Mouse (Mus musculus) bone marrow, adult 2 months (tissue): Measurements from ENCODE around the gene Tnik. TPM values are rescaled to one million over a fixed set of nuclear protein-coding genes. Genes with fewer than 3 reads are reported as not detected.

Experiments used
- H3K27ac ChIP-seq: fragments of 200-500 bp; 2 replicates; pipeline ENCODE4 v1.5.1; 2012; ENCODE audit warnings: low read depth, mild to moderate bottlenecking, control low read depth, inconsistent platforms, low read length; ENCODE audit not compliant: control insufficient read depth, poor library complexity, insufficient read depth
- H3K4me1 ChIP-seq: fragments of 200-500 bp; 2 replicates; pipeline ENCODE4 v1.6.1; 2011; ENCODE audit warnings: low read length; ENCODE audit not compliant: control insufficient read depth, insufficient read depth
- H3K4me3 ChIP-seq: fragments of 200-500 bp; replicated peaks from 2 replicates; pipeline ENCODE3; 2011; ENCODE audit warnings: mild to moderate bottlenecking, low read depth, low read length, control low read depth; ENCODE audit not compliant: control insufficient read depth
- CTCF ChIP-seq: fragments of 200-500 bp; IDR thresholded peaks from 2 replicates; pipeline ENCODE4 v1.5.1; 2011; ENCODE audit warnings: low read length, control low read depth; ENCODE audit not compliant: control insufficient read depth, insufficient read depth
- POLR2A ChIP-seq: fragments of 200-500 bp; IDR thresholded peaks from 2 replicates; pipeline ENCODE4 v1.6.1; 2011; ENCODE audit warnings: low read depth, mild to moderate bottlenecking, control low read depth, low read length, borderline replicate concordance; ENCODE audit not compliant: control insufficient read depth
- WGBS: fragments of 180-500 bp; shearing (Covaris S2); methylation state at CpG from one replicate; pipeline ENCODE4 v1.1.7; 2018; 5-methylcytosine and 5-hydroxymethylcytosine counted together
- polyA plus RNA-seq: library from polyadenylated mRNA; stranded (reverse); fragments of >200 nt; gene quantifications from 2 replicates; pipeline ENCODE4 v1.2.4, GENCODE M21; 2011; ENCODE audit warnings: low replicate concordance; ENCODE audit not compliant: missing spikeins, insufficient read depth, insufficient read length

Gene Tnik
- polyA plus RNA-seq, 1 experiment: 25.8 TPM

GRCm38 (mm10) chr3:28473439-28473838 lies 210.4 kb downstream of the Tnik start:
- TF ChIP-seq POLR2A: no peak
- no peak for TF ChIP-seq CTCF
- Histone ChIP-seq H3K4me1 (no peaks in the 10 kb centered on the region), H3K27ac (no peak overlapping the region), H3K4me3 (no peak overlapping the region)
- WGBS: 47% methylated on average over 1 of the region's 1 CpGs

DNA sequence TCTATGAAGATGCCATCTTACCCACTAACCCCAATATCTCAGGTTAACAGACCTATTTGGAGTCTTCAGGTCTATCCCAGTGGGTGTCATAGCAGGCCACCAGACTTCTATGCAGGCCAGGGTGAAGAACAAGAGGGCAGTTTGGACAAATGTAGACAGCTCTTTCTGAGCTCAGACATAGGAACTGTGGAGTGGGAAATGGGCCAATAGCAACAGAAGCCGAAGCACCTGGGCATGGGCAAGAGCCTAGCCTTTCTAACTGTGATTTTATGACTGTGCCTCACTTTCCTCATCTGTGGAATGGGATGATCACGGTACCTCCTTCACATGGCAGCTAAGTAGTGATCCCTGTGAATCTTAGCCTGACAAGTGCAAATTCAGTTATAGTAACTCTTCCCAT lies 214.4 kb downstream of the Tnik start:
- no peak overlapping the region for H3K4me3 ChIP-seq
- H3K4me1 ChIP-seq: no peaks in the 10 kb centered on the region
- TF ChIP-seq POLR2A (no peak), CTCF (no peak)
- WGBS: 91% methylated on average over 2 of the region's 2 CpGs
- H3K27ac ChIP-seq: no peak overlapping the region

DNA sequence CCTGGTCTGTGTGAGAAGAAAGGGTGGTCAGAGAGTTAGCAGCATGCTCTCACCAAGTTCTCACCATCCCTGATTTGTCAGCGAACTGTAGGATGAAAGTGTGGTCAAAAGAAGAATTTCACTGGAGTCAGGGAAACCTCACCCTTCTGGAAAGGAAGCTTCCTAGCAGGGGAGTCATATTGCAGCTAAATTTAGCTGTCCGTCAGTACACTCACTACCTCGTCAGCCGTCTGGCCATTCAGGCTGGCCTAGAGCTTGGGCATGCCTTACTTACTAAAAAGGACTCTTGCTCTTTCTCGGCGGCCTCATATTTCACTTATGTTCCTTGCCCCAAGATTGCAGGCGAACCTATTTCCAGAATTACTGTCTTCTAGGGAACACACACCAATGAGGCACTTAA lies 222.7 kb downstream of the Tnik start:
- Histone ChIP-seq H3K27ac (no peak overlapping the region), H3K4me1 (no peaks in the 10 kb centered on the region), H3K4me3 (no peak overlapping the region)
- TF ChIP-seq CTCF (no peak), POLR2A (no peak)
- 80% methylated on average over 7 of the region's 7 CpGs for WGBS

DNA sequence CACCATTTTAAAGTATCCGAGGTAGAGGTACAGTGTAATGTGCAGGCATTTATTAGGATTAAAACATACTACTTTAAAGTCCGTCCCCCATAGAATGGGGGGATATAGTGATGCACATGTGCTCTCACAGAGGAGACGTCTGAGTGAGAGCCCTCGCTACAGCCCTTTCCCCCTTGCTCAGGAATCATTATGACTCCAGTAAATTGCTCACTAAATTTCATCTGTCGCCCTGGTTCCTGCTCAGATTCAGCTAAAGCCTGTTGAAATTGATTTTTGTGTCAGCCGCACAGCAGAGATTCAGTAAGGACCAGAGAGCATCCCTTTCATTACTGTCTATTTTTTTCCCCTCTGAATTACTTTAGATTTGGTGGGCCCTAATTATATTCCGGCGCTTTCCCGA lies 224.4 kb downstream of the Tnik start:
- no peak overlapping the region for H3K4me3 ChIP-seq
- no peaks in the 10 kb centered on the region for H3K4me1 ChIP-seq
- no peak for TF ChIP-seq CTCF
- no peak for TF ChIP-seq POLR2A
- no peak overlapping the region for H3K27ac ChIP-seq
- WGBS: 82% methylated on average over 9 of the region's 9 CpGs

GRCm38 (mm10) chr3:28491085-28492041 lies 228.3 kb downstream of the Tnik start:
- Histone ChIP-seq H3K27ac (no peak overlapping the region), H3K4me3 (no peak overlapping the region), H3K4me1 (no peaks in the 10 kb centered on the region)
- 75% methylated on average over 11 of the region's 11 CpGs for WGBS
- TF ChIP-seq CTCF (no peak), POLR2A (no peak)

GRCm38 (mm10) chr3:28496806-28497502 lies 233.9 kb downstream of the Tnik start:
- Histone ChIP-seq H3K27ac (no peak overlapping the region), H3K4me1 (no peaks in the 10 kb centered on the region), H3K4me3 (no peak overlapping the region)
- TF ChIP-seq CTCF (no peak), POLR2A (no peak)
- 81% methylated on average over 3 of the region's 3 CpGs for WGBS

DNA sequence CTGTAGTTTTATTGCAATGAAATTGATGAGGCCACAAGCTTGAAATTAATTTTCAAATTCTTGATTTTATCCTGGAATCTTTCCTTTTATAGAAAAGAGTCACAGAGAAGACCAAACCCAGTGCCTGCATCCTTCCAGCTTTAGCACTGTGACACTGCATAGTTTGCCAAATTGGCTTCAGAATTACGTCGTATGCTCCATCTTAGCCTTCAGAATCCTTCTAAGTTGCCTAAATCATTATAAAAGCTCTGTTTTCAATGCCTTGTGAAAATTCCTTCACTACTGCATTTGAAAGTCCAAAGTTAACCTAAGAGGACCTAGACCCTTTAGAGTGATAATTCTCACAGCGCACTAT lies 234.5 kb downstream of the Tnik start:
- no peak overlapping the region for H3K4me3 ChIP-seq
- WGBS: 77% methylated on average over 3 of the region's 3 CpGs
- no peak for TF ChIP-seq POLR2A
- no peak for TF ChIP-seq CTCF
- no peaks in the 10 kb centered on the region for H3K4me1 ChIP-seq
- no peak overlapping the region for H3K27ac ChIP-seq

DNA sequence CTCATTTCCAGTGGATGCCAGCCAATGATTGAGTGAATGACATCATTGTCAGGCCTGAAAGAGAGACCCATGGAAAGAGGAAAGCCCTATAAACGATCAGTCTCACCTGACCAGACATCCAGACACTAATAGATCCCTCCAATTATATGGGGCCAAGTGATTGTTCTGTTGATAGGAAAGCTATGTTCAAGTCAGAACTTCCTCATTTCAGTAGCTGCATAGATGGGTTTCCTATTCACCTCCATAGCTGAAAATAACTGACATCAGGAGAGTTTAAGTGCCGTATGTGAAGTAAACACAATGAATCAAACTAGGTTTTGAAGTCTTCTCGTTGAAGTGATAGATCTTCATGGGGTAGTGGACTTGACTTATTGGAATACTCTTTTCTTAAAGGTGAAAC lies 239.7 kb downstream of the Tnik start:
- Histone ChIP-seq H3K4me1 (no peaks in the 10 kb centered on the region), H3K4me3 (no peak overlapping the region), H3K27ac (no peak overlapping the region)
- 32% methylated on average over 3 of the region's 3 CpGs for WGBS
- no peak for TF ChIP-seq CTCF
- TF ChIP-seq POLR2A: no peak
